Mouse (Mus musculus) left cerebral cortex, adult 18-20 months (tissue): ENCODE results near the gene Iba57. TPM values are rescaled to one million over a fixed set of nuclear protein-coding genes. Genes with fewer than 3 reads are reported as not detected.

Experiments used
- DNase-seq, 2 experiments: peaks; one replicate each; pipeline ENCODE4 v3.0.0; 2021 to 2022; ENCODE audit warnings: low spot score in 2 of 2, mixed read lengths in 1 of 2
- total RNA-seq, 2 experiments: library from RNA; stranded (reverse); gene quantifications; 2 replicates each; pipeline ENCODE4 v1.2.3; 2021

Gene Iba57
- total RNA-seq, 2 experiments from 2014 or later: 7.2 to 7.4 TPM

DNA sequence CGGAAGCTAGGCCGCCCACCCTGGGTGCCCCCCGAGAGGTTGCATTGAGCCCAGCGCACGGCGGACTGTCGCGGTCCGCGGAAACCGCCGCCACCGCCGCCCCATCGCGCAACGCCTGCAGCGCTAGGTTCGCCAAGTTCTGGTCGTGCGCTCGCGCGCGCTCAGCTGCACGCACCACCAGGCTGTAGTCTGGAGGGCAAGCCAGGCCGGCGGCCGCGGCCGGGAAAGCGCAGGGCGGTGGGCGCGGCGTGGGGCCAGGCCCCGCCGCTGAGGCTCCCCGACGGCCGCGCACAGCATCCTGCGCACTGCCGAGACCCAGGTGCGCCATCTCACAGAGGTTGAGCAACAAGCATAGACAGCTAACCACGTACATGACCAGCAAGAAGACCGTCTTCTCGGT, 12.9 kb upstream of the Iba57 start:
- DNase-seq: no peak

GRCm38 (mm10) chr11:59174189-59174838, 10.8 kb upstream of the Iba57 start:
- DNase-seq: no peak

- DNase-seq: no peak
Observed at GRCm38 (mm10) chr11:59170549-59170948, 7.0 kb upstream of the Iba57 start.

DNA sequence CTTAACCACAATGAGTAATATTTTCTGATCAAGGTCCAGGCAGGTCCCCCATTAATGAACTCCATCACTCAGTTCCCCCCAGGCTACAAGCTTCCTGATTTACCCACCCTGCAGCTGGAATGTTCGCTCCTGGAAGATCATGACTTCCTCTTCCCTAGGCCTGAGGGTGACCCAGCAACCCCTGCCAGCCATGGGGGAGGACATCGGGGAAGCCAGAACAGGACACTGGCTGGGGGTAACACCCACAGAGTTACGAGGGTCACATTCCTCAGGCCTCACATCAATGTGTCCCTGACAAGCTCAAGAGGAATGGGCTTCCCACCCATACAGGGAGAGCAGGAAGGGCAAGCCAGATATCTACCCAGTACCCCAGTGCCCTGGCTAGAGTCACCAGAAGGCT, 6.3 kb upstream of the Iba57 start:
- DNase-seq: no peak

DNA sequence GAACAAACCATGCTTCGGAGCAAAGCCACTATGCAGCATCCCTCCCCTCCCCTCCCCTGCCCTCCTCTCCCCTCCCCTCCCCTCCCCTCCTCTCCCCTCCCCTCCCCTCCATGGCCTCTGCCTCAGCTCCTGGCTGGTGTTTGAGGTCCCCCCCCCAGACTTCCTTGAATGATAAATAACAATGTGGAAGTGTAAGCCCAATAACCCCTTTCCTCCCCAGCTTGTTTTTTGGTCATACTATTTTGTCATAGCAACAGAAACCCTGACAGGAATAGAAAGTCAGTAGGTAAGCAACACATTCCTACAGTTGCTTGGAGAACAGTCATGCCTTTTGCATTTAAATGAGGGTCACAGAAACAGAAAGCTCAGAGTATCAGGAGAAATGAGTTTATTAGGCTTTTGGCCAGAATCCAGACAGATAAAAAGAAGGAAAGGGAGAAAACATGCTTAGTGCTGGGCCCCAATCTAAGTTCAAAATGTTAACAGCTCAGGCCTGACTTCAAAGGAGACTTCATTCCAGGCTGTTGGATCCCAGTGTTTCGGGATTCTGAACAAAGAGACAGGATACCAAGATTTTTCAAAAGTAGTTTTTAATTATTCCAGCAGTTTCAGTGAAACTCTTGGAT, 2.2 kb upstream of the Iba57 start:
- no peak for DNase-seq

DNA sequence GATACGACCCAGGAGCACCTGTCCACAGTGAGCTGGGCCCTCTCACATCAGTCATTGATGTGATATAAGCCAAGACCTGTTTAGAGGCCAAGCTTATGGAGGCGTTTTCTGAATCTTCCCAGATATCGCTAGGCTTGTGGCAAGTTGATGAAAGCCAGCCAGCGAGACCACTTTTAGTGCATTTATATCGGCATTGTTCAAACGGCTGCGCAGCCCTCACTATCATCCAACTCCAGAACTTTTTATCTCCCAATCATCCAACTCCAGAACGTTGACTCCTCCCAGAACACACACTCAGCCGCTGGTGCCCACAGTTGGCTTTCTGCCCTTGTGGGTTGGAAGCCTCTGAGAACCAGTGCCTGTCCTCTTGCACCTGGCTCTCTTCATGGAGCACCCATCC, 845 bp upstream of the Iba57 start:
- no peak for DNase-seq

DNA sequence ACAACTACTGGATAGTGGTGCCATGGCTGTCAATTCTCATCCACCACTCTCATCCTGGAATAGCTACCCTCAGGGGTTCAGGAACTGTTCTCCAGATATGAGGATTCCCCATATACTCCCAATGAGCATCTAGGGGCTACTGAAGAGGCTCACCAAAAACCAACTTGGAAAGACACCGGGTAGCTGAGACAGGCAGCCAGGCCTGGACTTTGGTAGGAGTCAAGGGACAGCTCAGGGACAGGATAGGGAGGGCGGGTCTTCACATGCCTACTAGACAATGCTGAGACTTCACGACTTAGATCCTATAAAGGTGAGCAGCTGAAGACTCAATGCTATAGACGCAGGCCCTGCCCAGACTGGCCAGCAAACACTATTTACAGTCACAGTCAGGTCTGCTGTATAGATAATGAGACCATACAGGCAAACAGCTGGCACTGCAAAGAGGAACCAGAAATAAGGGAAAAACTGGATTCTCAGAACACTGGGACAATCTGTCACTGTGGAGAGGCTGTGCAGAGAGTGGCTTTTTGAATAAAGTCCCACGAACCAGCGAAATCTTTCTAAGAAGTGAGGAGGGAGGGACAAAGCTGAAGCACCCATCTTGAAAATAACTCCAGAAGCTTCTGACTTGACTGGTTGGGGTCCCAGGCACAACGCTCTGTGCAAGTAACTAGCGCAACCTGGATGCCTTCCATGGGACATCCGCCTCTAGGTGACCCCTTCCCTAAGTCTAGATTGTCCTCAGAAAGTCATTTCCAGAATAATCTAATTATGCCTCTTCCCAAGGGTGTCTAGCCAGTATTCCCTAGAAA, 890 bp downstream of the Iba57 start:
- DNase-seq: no peak

GRCm38 (mm10) chr11:59161398-59161797, 2.1 kb downstream of the Iba57 start:
- DNase-seq: no peak

GRCm38 (mm10) chr11:59159558-59159957, 4.0 kb downstream of the Iba57 start:
- DNase-seq: no peak

- DNase-seq: no peak
Observed at GRCm38 (mm10) chr11:59159099-59159498, 4.4 kb downstream of the Iba57 start.

DNA sequence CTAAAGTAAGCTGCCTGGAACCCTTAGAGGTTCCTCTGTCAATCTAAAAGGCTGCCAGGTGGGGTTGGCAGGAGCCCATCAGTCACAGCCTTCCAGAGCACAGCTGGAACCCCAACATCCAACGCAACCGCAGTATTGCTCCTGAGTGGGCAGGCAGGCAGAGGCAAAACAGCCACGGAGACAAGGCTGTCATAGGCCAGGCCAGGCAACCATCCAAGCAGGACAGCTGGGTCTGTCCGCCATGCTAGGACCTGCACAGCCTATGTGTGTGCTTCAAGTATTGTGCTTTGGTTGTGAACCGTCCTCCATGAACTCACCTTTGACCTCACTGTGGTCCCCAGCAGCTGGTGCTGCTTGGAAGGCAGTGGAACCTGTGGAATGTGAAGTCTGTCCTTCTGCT, 7.6 kb downstream of the Iba57 start:
- no peak for DNase-seq

GRCm38 (mm10) chr11:59154220-59154619, 9.3 kb downstream of the Iba57 start:
- DNase-seq: no peak

DNA sequence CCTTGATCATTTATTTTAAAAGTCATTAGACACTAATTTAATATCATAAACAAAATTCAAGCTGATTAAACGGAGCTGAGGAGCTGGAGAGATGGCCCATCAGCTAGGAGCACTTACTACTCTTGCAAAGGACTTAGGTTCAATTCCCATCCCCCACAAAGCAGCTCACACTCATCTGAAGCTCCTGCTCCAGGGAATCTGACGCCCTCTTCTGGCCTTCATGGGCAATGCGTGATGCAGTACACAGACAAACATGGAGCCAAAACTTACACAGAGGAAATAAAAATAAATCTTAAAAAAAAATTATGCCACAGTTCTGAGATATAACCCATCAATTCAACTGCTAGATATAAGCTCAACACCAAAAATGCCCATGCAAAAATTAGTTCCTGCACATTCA, 11.8 kb downstream of the Iba57 start:
- DNase-seq: no peak

DNA sequence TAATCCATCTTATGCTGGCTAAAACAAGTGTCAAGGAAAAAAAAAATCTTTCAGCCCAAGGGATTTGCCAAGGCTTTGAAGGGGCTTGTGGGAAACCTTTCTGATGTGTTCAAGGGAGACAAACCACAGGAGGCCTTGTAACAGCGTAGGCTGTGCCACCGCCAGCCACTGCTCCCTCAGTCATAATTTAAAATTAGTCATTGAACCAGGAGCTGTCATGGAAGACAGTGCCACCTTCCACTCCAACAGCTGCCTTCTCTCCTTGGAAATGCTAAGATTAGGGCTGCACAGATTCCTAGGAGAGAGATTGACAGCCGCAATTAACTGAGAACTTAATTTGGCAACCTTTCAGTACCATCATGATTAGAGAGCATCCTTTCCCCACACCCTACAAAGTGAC, 14.2 kb downstream of the Iba57 start:
- DNase-seq: no peak

DNA sequence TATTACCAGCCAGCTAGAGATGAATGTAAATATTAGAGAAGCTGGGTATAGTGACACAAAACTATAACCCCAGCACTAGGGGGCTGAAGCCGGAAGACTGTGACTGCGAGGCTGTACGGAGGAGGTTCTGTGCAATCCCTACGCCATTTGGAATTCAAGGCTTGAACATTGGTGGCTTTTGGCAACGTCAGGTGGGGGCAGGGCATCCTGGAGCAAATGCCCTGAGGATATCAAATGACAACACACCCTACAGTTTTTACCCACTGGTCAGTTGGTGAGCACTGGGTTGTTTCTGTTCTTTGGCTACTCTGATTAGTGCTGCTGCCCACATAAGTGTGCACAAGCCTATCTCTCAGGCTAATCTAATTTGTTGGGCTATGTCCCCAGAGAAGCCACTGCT, 20.6 kb downstream of the Iba57 start:
- DNase-seq: no peak

GRCm38 (mm10) chr11:59141772-59142370, 21.7 kb downstream of the Iba57 start:
- no peak for DNase-seq

DNA sequence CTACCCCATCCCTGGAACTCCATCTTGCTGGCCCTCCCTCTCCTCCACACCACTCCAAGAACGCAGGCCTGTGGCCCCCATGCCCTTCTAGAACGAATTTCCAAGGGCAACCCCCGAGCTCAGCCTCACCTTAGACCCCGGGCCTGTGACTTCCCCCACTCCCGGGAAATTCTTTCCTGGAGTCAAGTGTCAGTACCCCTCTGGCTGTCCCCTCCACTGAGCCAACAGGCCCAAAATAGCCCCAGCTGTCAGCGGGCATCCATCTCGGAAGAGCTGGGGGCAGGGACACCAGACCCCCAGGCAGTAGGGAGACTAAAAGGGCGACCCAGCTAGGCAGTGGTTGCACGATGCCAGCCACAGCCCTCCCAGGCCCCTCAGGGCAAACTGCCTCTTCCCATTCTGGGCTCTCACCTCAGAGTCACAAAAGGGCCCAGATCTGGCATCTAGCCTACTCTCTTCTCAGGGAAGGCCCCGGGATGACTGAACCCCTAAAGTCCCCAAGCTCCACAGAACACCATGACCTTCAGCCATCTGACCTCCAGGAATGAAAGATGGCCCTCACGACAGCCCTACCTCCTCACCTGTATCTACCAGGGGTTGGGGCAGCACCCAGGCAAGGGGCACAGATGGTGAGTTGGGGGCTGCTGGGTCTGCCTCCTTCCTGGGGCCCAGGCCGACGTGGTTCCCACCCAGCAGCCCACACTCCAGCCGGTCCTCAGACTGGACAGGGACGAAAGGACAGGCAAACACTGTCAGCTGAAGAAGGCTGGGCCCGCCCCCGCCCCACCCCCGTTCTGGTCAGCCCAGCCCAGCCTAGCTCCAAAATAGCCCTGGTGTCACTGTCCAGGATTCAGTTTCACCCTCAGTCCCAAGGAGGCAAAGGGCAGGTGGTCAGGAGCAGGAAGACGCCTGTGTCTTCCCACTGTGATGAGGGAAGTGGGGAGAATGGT, 24.7 kb downstream of the Iba57 start:
- DNase-seq: no peak

DNA sequence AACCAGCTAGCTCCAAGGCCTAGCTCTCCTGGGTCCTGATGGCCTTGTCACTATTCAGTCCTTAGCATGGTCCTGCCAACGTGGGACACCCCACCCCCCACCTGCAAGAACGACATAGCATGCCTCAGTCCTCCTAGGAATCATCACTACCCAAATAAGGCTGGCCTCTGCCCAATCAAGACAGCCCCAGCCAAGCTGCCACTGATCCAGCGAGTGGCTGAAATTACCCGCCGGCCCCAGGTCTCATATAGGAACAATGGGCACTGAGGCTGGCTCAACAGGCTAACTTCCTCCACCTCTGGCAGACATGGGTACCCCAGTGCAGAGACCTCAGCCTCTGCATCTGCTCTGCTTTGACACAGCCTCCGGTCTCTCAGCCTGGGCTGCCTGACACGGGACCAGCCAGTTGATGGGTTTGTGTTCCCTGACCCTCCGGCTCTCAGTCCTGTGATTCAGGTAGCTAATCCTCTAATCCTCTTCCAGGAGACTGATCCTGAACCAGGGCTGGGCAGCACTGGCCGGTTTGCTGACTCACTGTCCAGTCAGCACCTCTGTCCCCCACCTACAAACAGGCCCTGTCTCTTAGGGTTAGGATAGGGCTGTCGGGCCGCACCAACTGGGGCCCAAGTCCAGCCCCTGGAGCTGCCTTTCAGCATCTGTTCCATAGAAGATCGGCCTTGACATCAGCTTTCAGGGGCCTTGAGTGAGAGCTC, 26.4 kb downstream of the Iba57 start:
- no peak for DNase-seq

GRCm38 (mm10) chr11:59135904-59136452, 27.6 kb downstream of the Iba57 start, which contains the start of gene Obscn:
Gene Obscn (minus strand): TSS chr11:59136402.
- peak; percentile 7 to 26 for DNase-seq
